Mouse (Mus musculus) kidney, adult 2 months (tissue): ENCODE measurements at regions not wholly inside any gene's neighbourhood (a gene's known extent, or its start where the extent isn't known, plus 50 kb on each side); places are given as distances from the start of the nearest gene placed in this dataset.

Source experiments
- DNase-seq: peaks from one replicate; pipeline ENCODE4 v3.0.0; 2021
- H3K27ac ChIP-seq: fragments of 200-500 bp; 2 replicates; pipeline ENCODE4 v1.5.1; 2012; ENCODE audit warnings: low read depth, low read length, control low read depth, inconsistent platforms; ENCODE audit not compliant: insufficient read depth
- H3K27me3 ChIP-seq: fragments of 200-500 bp; replicated peaks from 2 replicates; pipeline ENCODE4 v1.6.1; 2012; ENCODE audit warnings: mild to moderate bottlenecking, moderate library complexity, low read length, inconsistent platforms; ENCODE audit not compliant: control insufficient read depth, insufficient read depth
- H3K36me3 ChIP-seq: fragments of 200-500 bp; 2 replicates; pipeline ENCODE4 v1.6.1; 2012; ENCODE audit warnings: mild to moderate bottlenecking, moderate library complexity, low read length, inconsistent platforms; ENCODE audit not compliant: control insufficient read depth, insufficient read depth
- H3K4me1 ChIP-seq: fragments of 200-500 bp; 2 replicates; pipeline ENCODE4 v1.6.1; 2011; ENCODE audit warnings: low read length; ENCODE audit not compliant: control insufficient read depth, insufficient read depth
- H3K4me3 ChIP-seq: fragments of 200-500 bp; 2 replicates; pipeline ENCODE4 v1.5.1; 2011; ENCODE audit warnings: mild to moderate bottlenecking, low read depth, low read length, control low read depth; ENCODE audit not compliant: insufficient read depth
- CTCF ChIP-seq: fragments of 200-500 bp; conservative IDR thresholded peaks from 2 replicates; pipeline ENCODE4 v1.5.1; 2011; ENCODE audit warnings: low read depth, mild to moderate bottlenecking, control low read depth, low read length, moderate library complexity, mixed read lengths; ENCODE audit not compliant: insufficient read depth, insufficient read length
- POLR2A ChIP-seq: fragments of 200-500 bp; IDR thresholded peaks from one replicate; pipeline ENCODE4 v1.6.1; 2011; ENCODE audit warnings: low read depth, low read length, control low read depth
- WGBS: fragments of 180-500 bp; shearing (Covaris S2); methylation state at CpG from one replicate; pipeline ENCODE4 v1.1.7; 2018; 5-methylcytosine and 5-hydroxymethylcytosine counted together

- H3K36me3 ChIP-seq, result no peaks in the 10 kb centered on the region
- no peaks in the 10 kb centered on the region for H3K4me1 ChIP-seq
- 65% methylated on average over 9 of the region's 9 CpGs for WGBS
- no peaks in the 10 kb centered on the region for H3K27me3 ChIP-seq
- no peak for DNase-seq
- TF ChIP-seq CTCF, result no peak
- TF ChIP-seq POLR2A, result no peak
- no peak overlapping the region for H3K27ac ChIP-seq
- no peak overlapping the region for H3K4me3 ChIP-seq
These were observed 116.9 kb downstream of the Wif1 start for GRCm38 (mm10) chr10:121150668-121151067.

GRCm38 (mm10) chr10:121153625-121154024, 119.9 kb downstream of the Wif1 start:
- H3K27ac ChIP-seq, result no peak overlapping the region
- 71% methylated on average over 4 of the region's 4 CpGs for WGBS
- no peaks in the 10 kb centered on the region for H3K27me3 ChIP-seq
- no peak overlapping the region for H3K4me3 ChIP-seq
- TF ChIP-seq CTCF (no peak), POLR2A (no peak)
- no peaks in the 10 kb centered on the region for H3K4me1 ChIP-seq
- DNase-seq, result no peak
- no peaks in the 10 kb centered on the region for H3K36me3 ChIP-seq

GRCm38 (mm10) chr10:121160499-121160898, 126.7 kb downstream of the Wif1 start:
- TF ChIP-seq CTCF (no peak), POLR2A (no peak)
- WGBS, result 35% methylated on average over 7 of the region's 7 CpGs
- H3K4me3 ChIP-seq, result no peak overlapping the region
- no peaks in the 10 kb centered on the region for H3K4me1 ChIP-seq
- no peaks in the 10 kb centered on the region for H3K36me3 ChIP-seq
- no peak overlapping the region for H3K27ac ChIP-seq
- DNase-seq, result no peak
- H3K27me3 ChIP-seq, result no peaks in the 10 kb centered on the region

- H3K27me3 ChIP-seq, result no peaks in the 10 kb centered on the region
- TF ChIP-seq CTCF, result no peak
- no peak for TF ChIP-seq POLR2A
- no peaks in the 10 kb centered on the region for H3K4me1 ChIP-seq
- 51% methylated on average over 11 of the region's 11 CpGs for WGBS
- no peak for DNase-seq
- H3K27ac ChIP-seq, result no peak overlapping the region
- no peaks in the 10 kb centered on the region for H3K36me3 ChIP-seq
- H3K4me3 ChIP-seq, result no peak overlapping the region
These were observed 127.4 kb downstream of the Wif1 start for GRCm38 (mm10) chr10:121161201-121161600.

- TF ChIP-seq POLR2A (no peak), CTCF (no peak)
- no peaks in the 10 kb centered on the region for H3K4me1 ChIP-seq
- H3K27ac ChIP-seq, result no peak overlapping the region
- 93% methylated on average over 9 of the region's 9 CpGs for WGBS
- H3K36me3 ChIP-seq, result no peaks in the 10 kb centered on the region
- no peak overlapping the region for H3K4me3 ChIP-seq
- H3K27me3 ChIP-seq, result no peaks in the 10 kb centered on the region
- no peak for DNase-seq
These were observed 140.3 kb downstream of the Wif1 start for GRCm38 (mm10) chr10:121174022-121174421.

GRCm38 (mm10) chr10:121189139-121189538, 155.4 kb downstream of the Wif1 start:
- no peak for TF ChIP-seq CTCF
- TF ChIP-seq POLR2A, result no peak
- H3K36me3 ChIP-seq, result no peaks in the 10 kb centered on the region
- no peak for DNase-seq
- H3K27me3 ChIP-seq, result no peaks in the 10 kb centered on the region
- H3K27ac ChIP-seq, result no peak overlapping the region
- H3K4me1 ChIP-seq, result no peaks in the 10 kb centered on the region
- WGBS, result 92% methylated on average over 7 of the region's 7 CpGs
- no peak overlapping the region for H3K4me3 ChIP-seq

GRCm38 (mm10) chr10:121199236-121199635, 151.8 kb downstream of the Tbc1d30 start:
- Histone ChIP-seq H3K4me1 (no peaks in the 10 kb centered on the region), H3K36me3 (no peaks in the 10 kb centered on the region), H3K27me3 (no peaks in the 10 kb centered on the region), H3K27ac (no peak overlapping the region), H3K4me3 (no peak overlapping the region)
- TF ChIP-seq POLR2A (no peak), CTCF (no peak)
- no peak for DNase-seq
- WGBS, result 80% methylated on average over 2 of the region's 2 CpGs

GRCm38 (mm10) chr10:121202531-121202930, 148.5 kb downstream of the Tbc1d30 start:
- WGBS, result 94% methylated on average over 7 of the region's 7 CpGs
- Histone ChIP-seq H3K27me3 (no peaks in the 10 kb centered on the region), H3K36me3 (no peaks in the 10 kb centered on the region), H3K4me1 (no peaks in the 10 kb centered on the region; the same call in 1 of the 2 replicates), H3K4me3 (no peak overlapping the region), H3K27ac (no peak overlapping the region)
- no peak for DNase-seq
- TF ChIP-seq POLR2A, result no peak
- TF ChIP-seq CTCF, result no peak
